Mouse (Mus musculus): ENCODE measurements at regions not wholly inside any gene's neighbourhood (a gene's known extent, or its start where the extent isn't known, plus 50 kb on each side); places are given as distances from the start of the nearest gene placed in this dataset.

DNA sequence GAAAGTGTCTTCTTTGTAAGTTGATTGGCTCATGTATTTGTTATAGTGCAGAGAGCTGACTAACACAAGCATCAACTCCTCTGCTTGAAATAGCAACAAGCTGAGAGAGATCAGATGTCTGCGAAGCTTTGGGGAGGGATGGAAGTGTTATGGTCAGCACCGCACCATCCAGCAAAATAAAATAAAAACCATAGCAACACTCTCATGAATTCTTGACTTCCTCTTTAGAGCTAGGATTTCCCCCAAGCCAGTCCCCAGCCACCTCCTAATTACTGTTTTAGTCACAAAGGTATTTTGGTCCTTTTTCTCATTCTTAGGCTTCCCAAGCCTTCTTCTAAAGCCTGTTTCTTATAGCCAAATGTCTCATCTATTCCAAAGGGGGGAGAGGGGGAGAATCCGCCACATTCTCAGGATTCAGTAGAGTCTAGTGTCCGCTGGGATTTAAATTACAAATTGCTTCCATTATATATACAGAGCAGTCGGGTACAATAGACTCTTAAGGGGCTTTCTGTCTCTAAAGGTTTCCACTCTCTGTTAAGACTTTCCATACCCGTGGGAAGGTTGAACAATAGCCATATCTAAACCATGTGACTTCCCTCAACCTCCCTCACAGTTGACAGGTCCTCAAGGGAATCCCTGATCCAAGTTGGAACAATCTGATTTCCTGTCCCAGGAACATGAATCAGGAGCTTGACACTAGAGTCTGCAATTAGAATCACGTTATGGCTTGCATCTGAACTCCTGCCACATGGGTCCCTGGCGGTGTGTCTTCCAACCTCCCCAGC, 386.7 kb downstream of the Rapgef2 start:
- Histone ChIP-seq H3K9me3 (replicated peaks) (no peaks in the 10 kb centered on the region), H3K4me1 (no peaks in the 10 kb centered on the region), H3K4me2 (no peak overlapping the region), H3K27ac (no peak overlapping the region), H3K27me3 (replicated peaks) (no peaks in the 10 kb centered on the region), H3K4me3 (no peak overlapping the region), H3K9ac (no peak overlapping the region), H3K36me3 (no peaks in the 10 kb centered on the region)
- 61% methylated on average over 8 of the region's 8 CpGs for WGBS (ENCODE audit: insufficient replicate concordance)
- no peak for ATAC-seq

DNA sequence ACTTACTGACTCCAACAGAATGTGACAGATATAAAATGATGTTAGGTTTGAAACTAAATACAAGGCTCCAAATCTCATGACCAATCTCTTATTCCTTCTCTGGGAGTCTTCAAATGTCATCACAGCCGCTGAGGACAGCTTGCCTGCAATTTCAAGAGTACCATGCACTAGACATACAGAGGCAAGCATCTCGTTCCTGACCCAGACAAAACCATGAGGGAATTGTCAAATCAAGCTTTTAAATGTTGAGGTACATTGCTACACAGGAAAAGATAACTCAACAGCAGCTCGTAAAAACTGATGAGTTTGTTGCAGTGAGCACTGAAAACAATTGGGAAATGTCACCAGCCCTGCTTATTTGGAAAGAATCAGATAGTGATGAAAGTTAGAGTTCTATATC, 397.0 kb downstream of the Rapgef2 start:
- no peaks in the 10 kb centered on the region for H3K36me3 ChIP-seq
- no peaks in the 10 kb centered on the region for H3K4me1 ChIP-seq
- H3K27ac ChIP-seq, result no peak overlapping the region
- no peak overlapping the region for H3K4me2 ChIP-seq
- no peaks in the 10 kb centered on the region for H3K27me3 ChIP-seq (replicated peaks)
- no peak for ATAC-seq
- WGBS (ENCODE audit: insufficient replicate concordance), result 54% methylated on average over 3 of the region's 3 CpGs
- H3K9me3 ChIP-seq (replicated peaks), result no peaks in the 10 kb centered on the region
- H3K9ac ChIP-seq, result no peak overlapping the region
- no peak overlapping the region for H3K4me3 ChIP-seq

DNA sequence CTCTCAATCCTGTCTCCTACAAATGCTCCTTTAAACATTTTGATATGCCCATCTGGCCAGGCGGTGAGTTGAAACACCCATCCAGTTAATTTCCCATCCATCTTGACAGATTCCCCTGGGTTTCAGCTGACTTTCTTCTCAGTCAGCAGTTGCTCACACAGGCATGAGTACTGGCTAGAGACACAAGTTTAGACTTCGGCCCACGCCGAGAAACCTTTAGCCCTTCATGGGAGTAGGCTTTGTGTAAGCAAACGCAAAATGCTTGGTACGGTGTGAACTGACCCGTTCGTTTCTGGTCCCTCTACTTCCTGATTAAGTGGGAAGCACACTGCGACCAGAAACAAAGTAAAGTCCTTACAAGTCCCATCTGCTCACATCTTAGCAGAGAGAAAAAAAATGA, 401.6 kb downstream of the Rapgef2 start:
- Histone ChIP-seq H3K36me3 (no peaks in the 10 kb centered on the region), H3K4me2 (no peak overlapping the region), H3K9me3 (replicated peaks) (no peaks in the 10 kb centered on the region), H3K27me3 (replicated peaks) (no peaks in the 10 kb centered on the region), H3K4me3 (no peak overlapping the region), H3K27ac (no peak overlapping the region), H3K4me1 (no peaks in the 10 kb centered on the region), H3K9ac (no peak overlapping the region)
- 71% methylated on average over 9 of the region's 9 CpGs for WGBS (ENCODE audit: insufficient replicate concordance)
- no peak for ATAC-seq

DNA sequence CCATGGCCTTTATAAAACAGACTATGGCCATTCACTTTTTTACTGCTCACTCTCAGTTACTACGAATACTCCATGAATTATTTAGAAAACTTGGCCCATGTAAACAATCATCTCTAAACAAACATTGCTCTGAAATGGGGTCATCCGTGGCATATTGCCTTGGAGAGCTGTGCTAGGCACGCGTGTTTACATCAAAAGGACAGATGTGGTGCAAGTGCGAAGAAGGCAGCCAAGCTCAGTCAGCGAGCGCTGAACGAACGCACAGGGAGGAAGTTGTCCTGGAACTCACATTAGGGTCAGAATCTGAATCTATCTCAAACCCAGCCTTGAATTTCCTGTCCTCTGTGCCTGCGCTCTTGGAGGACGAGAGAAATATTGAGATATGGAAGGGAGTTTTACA, 402.3 kb downstream of the Rapgef2 start:
- H3K4me1 ChIP-seq, result no peaks in the 10 kb centered on the region
- no peaks in the 10 kb centered on the region for H3K36me3 ChIP-seq
- no peak for ATAC-seq
- H3K9ac ChIP-seq, result no peak overlapping the region
- H3K27me3 ChIP-seq (replicated peaks), result no peaks in the 10 kb centered on the region
- 73% methylated on average over 11 of the region's 11 CpGs for WGBS (ENCODE audit: insufficient replicate concordance)
- no peak overlapping the region for H3K4me3 ChIP-seq
- no peak overlapping the region for H3K27ac ChIP-seq
- H3K9me3 ChIP-seq (replicated peaks), result no peaks in the 10 kb centered on the region
- no peak overlapping the region for H3K4me2 ChIP-seq

DNA sequence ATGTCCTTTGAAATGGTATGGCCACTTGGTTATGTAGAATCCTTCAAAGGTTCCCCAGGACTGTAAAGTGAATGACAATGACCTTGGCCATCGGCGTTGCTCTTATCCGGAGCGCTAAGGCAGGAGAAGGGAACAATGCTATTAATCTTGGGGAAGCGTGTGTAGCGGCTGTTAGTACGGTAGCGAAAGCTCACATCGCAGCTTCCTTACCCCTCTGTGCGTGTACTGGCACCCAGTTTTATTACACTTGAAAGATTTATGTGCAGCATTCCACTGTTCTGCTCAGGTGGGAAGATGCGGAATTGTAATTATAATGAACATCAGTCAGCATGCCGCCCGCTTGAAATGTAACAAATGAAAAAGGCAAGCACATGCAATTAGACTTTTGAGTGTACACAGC, 406.2 kb downstream of the Rapgef2 start:
- Histone ChIP-seq H3K4me3 (no peak overlapping the region), H3K27me3 (replicated peaks) (no peaks in the 10 kb centered on the region), H3K9me3 (replicated peaks) (no peaks in the 10 kb centered on the region), H3K36me3 (no peaks in the 10 kb centered on the region), H3K9ac (no peak overlapping the region), H3K4me2 (no peak overlapping the region), H3K27ac (no peak overlapping the region), H3K4me1 (no peaks in the 10 kb centered on the region)
- no peak for ATAC-seq
- WGBS (ENCODE audit: insufficient replicate concordance), result 83% methylated on average over 13 of the region's 13 CpGs

DNA sequence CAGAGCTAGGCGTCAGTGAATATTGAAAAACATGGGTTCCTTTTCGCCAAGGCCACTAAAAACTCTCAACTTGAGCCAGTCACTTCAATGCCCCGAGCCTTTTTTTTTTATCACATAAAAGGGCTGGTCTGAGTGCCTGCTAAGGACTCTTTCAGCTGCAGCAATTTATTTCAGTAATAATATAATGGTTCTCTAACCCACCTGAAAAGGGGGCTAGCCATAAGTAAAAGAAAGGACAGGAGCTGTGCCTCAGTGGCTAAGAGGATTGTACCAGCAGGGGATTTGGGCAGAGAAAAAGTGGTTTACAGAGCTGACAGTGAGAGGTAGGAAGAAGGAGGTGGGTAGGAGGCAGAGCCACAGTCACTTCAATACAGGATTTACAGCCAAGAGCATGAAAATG, 409.0 kb downstream of the Rapgef2 start:
- H3K4me1 ChIP-seq, result no peaks in the 10 kb centered on the region
- no peaks in the 10 kb centered on the region for H3K9me3 ChIP-seq (replicated peaks)
- no peak overlapping the region for H3K4me3 ChIP-seq
- H3K27me3 ChIP-seq (replicated peaks), result no peaks in the 10 kb centered on the region
- H3K36me3 ChIP-seq, result no peaks in the 10 kb centered on the region
- 74% methylated on average over 3 of the region's 3 CpGs for WGBS (ENCODE audit: insufficient replicate concordance)
- H3K9ac ChIP-seq, result no peak overlapping the region
- no peak overlapping the region for H3K27ac ChIP-seq
- H3K4me2 ChIP-seq, result no peak overlapping the region
- ATAC-seq, result no peak

DNA sequence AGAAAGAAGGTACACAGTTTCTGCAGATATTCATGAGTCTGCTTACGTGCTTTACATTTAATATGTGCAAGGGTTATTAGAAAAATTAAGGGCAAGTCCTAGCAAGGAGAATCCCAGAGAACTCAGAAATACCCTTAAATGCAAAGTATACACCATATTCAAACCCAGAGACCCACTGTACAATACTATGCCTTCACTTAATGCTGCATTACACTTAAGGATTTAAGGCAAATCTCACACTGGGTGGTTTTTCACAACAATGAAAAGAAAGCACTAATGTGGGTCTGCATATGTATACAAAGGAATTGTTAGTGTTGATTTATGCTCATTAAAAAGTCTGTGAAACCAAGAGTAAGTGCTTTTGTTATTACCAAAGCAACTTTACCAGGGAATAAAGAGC, 419.4 kb downstream of the Rapgef2 start:
- Histone ChIP-seq H3K27me3 (replicated peaks) (no peaks in the 10 kb centered on the region), H3K27ac (no peak overlapping the region), H3K36me3 (no peaks in the 10 kb centered on the region), H3K9me3 (replicated peaks) (no peaks in the 10 kb centered on the region), H3K4me3 (no peak overlapping the region), H3K4me1 (no peaks in the 10 kb centered on the region), H3K9ac (no peak overlapping the region), H3K4me2 (no peak overlapping the region)
- ATAC-seq, result no peak
- 48% methylated on average over 1 of the region's 1 CpGs for WGBS (ENCODE audit: insufficient replicate concordance)

DNA sequence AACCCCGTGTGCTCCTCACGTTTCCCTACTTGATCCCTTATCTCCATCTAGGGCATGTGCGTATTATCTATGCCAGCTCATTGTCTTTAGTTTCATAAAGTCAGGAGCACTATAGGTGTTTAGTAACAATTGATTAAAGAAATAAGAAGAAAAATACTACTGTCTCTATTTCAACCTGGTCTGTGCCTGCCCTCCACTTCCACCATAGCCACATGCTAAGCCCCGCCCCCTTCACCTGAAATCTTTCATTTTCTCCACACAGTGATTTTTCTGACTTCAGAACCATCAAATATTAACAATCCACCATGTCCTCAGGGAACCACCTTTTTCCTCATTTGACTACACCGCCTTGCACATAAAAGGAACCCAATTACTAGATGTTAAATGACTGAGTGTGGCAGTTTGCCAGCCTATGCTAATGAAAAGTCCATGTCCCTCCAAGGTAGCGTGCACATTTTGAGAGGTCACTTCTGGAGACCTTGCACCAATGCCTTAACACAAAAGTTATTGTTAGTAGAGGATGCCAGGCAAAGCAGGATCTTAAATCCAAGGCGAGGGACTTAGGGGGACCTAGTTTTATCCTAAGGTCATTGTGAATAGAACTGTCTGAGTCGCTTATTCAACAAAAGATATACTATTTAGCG, 420.1 kb downstream of the Rapgef2 start:
- Histone ChIP-seq H3K9ac (no peak overlapping the region), H3K4me1 (no peaks in the 10 kb centered on the region), H3K9me3 (replicated peaks) (no peaks in the 10 kb centered on the region), H3K27me3 (replicated peaks) (no peaks in the 10 kb centered on the region), H3K27ac (no peak overlapping the region), H3K4me3 (no peak overlapping the region), H3K4me2 (no peak overlapping the region), H3K36me3 (no peaks in the 10 kb centered on the region)
- WGBS (ENCODE audit: insufficient replicate concordance), result 63% methylated on average over 9 of the region's 9 CpGs
- no peak for ATAC-seq

DNA sequence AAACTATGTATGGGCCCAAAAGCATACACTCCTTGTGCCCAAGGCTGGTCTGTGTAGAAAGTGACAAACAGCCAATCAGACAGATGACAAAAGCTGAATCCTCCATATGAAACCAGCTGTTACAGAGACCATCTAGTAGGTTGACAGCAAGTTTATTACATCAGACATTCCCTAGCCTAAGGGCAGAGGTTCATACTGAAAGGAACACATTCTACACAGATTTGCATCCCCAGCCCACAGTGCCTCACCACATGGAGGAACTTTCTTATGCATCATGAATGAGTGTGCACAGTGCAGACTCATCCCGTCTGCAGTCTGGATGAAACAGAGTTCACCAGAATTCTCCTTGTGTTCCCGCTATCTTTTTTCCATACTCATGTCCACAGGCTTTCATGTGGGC, 423.3 kb downstream of the Rapgef2 start:
- no peak overlapping the region for H3K9ac ChIP-seq
- whole genome bisulfite sequencing (ENCODE audit: insufficient replicate concordance), result 73% methylated on average over 2 of the region's 2 CpGs
- H3K4me3 ChIP-seq, result no peak overlapping the region
- H3K9me3 ChIP-seq (replicated peaks), result no peaks in the 10 kb centered on the region
- ATAC-seq, result no peak
- H3K4me2 ChIP-seq, result no peak overlapping the region
- H3K36me3 ChIP-seq, result no peaks in the 10 kb centered on the region
- no peaks in the 10 kb centered on the region for H3K27me3 ChIP-seq (replicated peaks)
- no peak overlapping the region for H3K27ac ChIP-seq
- H3K4me1 ChIP-seq, result no peaks in the 10 kb centered on the region

DNA sequence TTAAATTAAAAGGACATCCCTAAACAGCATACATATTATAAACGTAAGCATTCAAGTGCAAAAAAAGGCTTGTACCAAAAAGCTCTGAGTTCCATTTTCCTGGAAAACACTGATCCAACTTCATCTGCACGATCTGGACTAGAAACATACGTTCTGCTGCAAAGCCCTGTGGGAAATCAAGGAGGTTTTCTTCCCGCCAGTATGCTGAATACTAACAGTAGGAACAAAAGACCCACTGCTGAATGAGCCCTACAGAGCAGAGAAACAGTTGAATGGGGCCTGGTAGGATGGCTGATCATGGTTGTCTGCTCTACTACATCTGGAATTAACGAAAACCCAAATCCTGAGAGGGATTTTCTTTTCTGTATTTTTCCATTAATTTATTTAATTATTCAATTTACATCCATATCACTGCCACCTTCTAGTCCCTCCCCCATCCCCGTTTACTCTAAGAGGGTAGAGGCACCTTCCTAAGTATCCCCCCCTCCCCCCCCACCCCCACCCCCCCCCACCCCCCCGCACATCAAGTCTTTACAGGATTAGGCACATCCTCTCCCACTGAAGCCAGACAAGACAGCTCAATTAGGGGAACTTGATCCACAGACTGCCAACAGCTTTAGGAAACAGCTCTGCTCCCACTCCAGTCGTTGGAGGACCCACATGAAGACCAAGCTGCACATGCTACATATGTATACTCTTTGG, 439.5 kb downstream of the Rapgef2 start:
- Histone ChIP-seq H3K27me3 (replicated peaks) (no peaks in the 10 kb centered on the region), H3K4me3 (no peak overlapping the region), H3K4me1 (no peaks in the 10 kb centered on the region), H3K27ac (no peak overlapping the region), H3K9me3 (replicated peaks) (no peaks in the 10 kb centered on the region), H3K9ac (no peak overlapping the region), H3K4me2 (no peak overlapping the region), H3K36me3 (no peaks in the 10 kb centered on the region)
- 60% methylated on average over 7 of the region's 8 CpGs for WGBS (ENCODE audit: insufficient replicate concordance)
- ATAC-seq, result no peak

DNA sequence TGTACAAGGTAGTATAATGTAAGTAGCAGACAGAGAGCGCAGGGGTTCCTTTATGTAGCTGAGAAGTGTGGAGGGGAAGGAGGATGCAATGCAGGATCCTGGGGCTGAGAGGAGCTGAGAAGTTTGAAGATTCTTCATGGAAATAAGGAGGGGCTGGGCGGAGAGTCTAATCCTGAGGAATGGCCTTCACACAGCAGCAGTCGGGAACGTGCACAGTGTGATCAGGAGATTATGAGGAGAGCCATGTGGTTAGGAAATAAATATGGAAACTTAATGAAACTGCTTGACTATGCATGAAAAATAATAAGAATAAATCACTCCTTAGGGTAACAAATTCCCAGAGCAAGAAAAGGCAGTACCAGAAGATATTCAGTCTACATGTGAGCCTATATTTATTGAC, 445.1 kb downstream of the Rapgef2 start:
- Histone ChIP-seq H3K9ac (no peak overlapping the region), H3K4me1 (no peaks in the 10 kb centered on the region), H3K9me3 (replicated peaks) (no peaks in the 10 kb centered on the region), H3K4me2 (no peak overlapping the region), H3K4me3 (no peak overlapping the region), H3K27ac (no peak overlapping the region), H3K36me3 (no peaks in the 10 kb centered on the region), H3K27me3 (replicated peaks) (no peaks in the 10 kb centered on the region)
- WGBS (ENCODE audit: insufficient replicate concordance), result 70% methylated on average over 4 of the region's 4 CpGs
- ATAC-seq, result no peak

DNA sequence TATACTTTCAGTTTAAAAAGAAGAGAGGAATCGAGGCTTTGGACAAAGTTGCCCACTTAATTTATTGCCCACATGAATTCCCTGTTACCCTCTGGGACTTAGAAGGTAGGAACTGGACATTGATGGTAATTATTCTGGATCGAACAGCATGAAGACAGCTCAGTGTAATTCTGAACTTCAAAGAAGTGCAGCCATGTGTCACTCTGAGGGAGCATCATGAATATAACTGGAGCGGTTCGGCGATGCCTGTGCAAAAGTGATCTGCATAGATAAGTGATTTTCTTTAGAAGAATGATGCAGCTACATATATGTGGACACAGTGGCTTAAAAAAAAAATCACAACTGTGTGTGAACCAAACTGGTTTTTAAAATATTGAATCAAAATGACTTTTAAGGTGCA, 449.5 kb downstream of the Rapgef2 start:
- H3K4me1 ChIP-seq, result no peaks in the 10 kb centered on the region
- H3K27ac ChIP-seq, result no peak overlapping the region
- no peaks in the 10 kb centered on the region for H3K36me3 ChIP-seq
- WGBS (ENCODE audit: insufficient replicate concordance), result 66% methylated on average over 5 of the region's 5 CpGs
- no peak overlapping the region for H3K4me3 ChIP-seq
- no peak for ATAC-seq
- H3K9ac ChIP-seq, result no peak overlapping the region
- H3K4me2 ChIP-seq, result no peak overlapping the region
- no peaks in the 10 kb centered on the region for H3K9me3 ChIP-seq (replicated peaks)
- no peaks in the 10 kb centered on the region for H3K27me3 ChIP-seq (replicated peaks)

All from liver, embryonic 12.5 days (tissue).